Mouse (Mus musculus): ENCODE measurements around the gene Ccdc183.

- TF ChIP-seq CTCF (IDR thresholded peaks at IDR 0.05; ENCODE audit: low read depth, low read length) (no peak), POLR2AphosphoS5 (IDR thresholded peaks at IDR 0.05; ENCODE audit: insufficient replicate concordance, low read depth, low read length) (no peak)
These were observed 32.6 kb downstream of the Ccdc183 start for GRCm38 (mm10) chr2:25584856-25585255.
